Mouse (Mus musculus): Measurements from ENCODE around the gene Col1a1. TPM values are rescaled to one million over a fixed set of nuclear protein-coding genes. Genes with fewer than 3 reads are reported as not detected.
A peak's percentile ranks its signal among the peaks of the same experiment; 100 is the strongest.

Gene Col1a1
- polyA plus RNA-seq, 1 experiment from 2014 or later = 1,157 TPM

- H3K4me1 ChIP-seq (ENCODE audit: control insufficient read depth, insufficient read depth, low read length) = peaks cover 19% of the 10 kb centered on the region
- WGBS = 25% methylated on average over 12 of the region's 16 CpGs
- H3K9me3 ChIP-seq (ENCODE audit: control insufficient read depth, low read depth, low read length) = no peaks in the 10 kb centered on the region
- H3K27ac ChIP-seq (ENCODE audit: low read length) = peak overlapping the region; percentile 61
- no peaks in the 10 kb centered on the region for H3K36me3 ChIP-seq (ENCODE audit: control insufficient read depth, insufficient read depth, low read length)
- H3K4me2 ChIP-seq (replicated peaks; ENCODE audit: low read depth, low read length) = no peak overlapping the region
- H3K27me3 ChIP-seq (ENCODE audit: control insufficient read depth, insufficient read depth, low read length) = no peaks in the 10 kb centered on the region
- 0 out of 2 replicates have a peak, but pooled peaks have one; percentile 21 for ATAC-seq (ENCODE audit: insufficient number of reproducible peaks, insufficient read depth, low FRiP score, low read depth)
- H3K4me3 ChIP-seq (ENCODE audit: low read depth, low read length) = no peak overlapping the region
- no peak overlapping the region for H3K9ac ChIP-seq (replicated peaks; ENCODE audit: low read depth, low read length)
These were observed 20.2 kb upstream of the Col1a1 start for GRCm38 (mm10) chr11:94915675-94916403.

GRCm38 (mm10) chr11:94916477-94916876 is 19.5 kb upstream of the Col1a1 start:
- H3K36me3 ChIP-seq (ENCODE audit: control insufficient read depth, insufficient read depth, low read length) = no peaks in the 10 kb centered on the region
- H3K9me3 ChIP-seq (ENCODE audit: control insufficient read depth, low read depth, low read length) = no peaks in the 10 kb centered on the region
- peak overlapping the region; percentile 61 for H3K27ac ChIP-seq (ENCODE audit: low read length)
- H3K27me3 ChIP-seq (ENCODE audit: control insufficient read depth, insufficient read depth, low read length) = no peaks in the 10 kb centered on the region
- 24% methylated on average over 4 of the region's 4 CpGs for WGBS
- H3K4me3 ChIP-seq (ENCODE audit: low read depth, low read length) = no peak overlapping the region
- ATAC-seq (ENCODE audit: insufficient number of reproducible peaks, insufficient read depth, low FRiP score, low read depth) = peak; percentile 62; the same call in 1 of the 2 replicates
- H3K9ac ChIP-seq (replicated peaks; ENCODE audit: low read depth, low read length) = no peak overlapping the region; the same call in 1 of the 2 replicates
- H3K4me1 ChIP-seq (ENCODE audit: control insufficient read depth, insufficient read depth, low read length) = peaks cover 19% of the 10 kb centered on the region
- H3K4me2 ChIP-seq (replicated peaks; ENCODE audit: low read depth, low read length) = no peak overlapping the region

GRCm38 (mm10) chr11:94917717-94918116 is 18.3 kb upstream of the Col1a1 start:
- 65% methylated on average over 6 of the region's 6 CpGs for WGBS
- Histone ChIP-seq H3K9ac (replicated peaks; ENCODE audit: low read depth, low read length) (no peak overlapping the region), H3K9me3 (ENCODE audit: control insufficient read depth, low read depth, low read length) (no peaks in the 10 kb centered on the region), H3K4me1 (ENCODE audit: control insufficient read depth, insufficient read depth, low read length) (peaks cover 17% of the 10 kb centered on the region), H3K27me3 (ENCODE audit: control insufficient read depth, insufficient read depth, low read length) (no peaks in the 10 kb centered on the region), H3K4me3 (ENCODE audit: low read depth, low read length) (no peak overlapping the region), H3K4me2 (replicated peaks; ENCODE audit: low read depth, low read length) (no peak overlapping the region), H3K27ac (ENCODE audit: low read length) (peak overlapping the region; percentile 66; the same call in 1 of the 2 replicates), H3K36me3 (ENCODE audit: control insufficient read depth, insufficient read depth, low read length) (no peaks in the 10 kb centered on the region)
- ATAC-seq (ENCODE audit: insufficient number of reproducible peaks, insufficient read depth, low FRiP score, low read depth) = no peak

GRCm38 (mm10) chr11:94920996-94921401 is 15.0 kb upstream of the Col1a1 start:
- no peaks in the 10 kb centered on the region for H3K27me3 ChIP-seq (ENCODE audit: control insufficient read depth, insufficient read depth, low read length)
- no peak overlapping the region for H3K9ac ChIP-seq (replicated peaks; ENCODE audit: low read depth, low read length)
- ATAC-seq (ENCODE audit: insufficient number of reproducible peaks, insufficient read depth, low FRiP score, low read depth) = no peak
- no peaks in the 10 kb centered on the region for H3K9me3 ChIP-seq (ENCODE audit: control insufficient read depth, low read depth, low read length)
- peaks cover 8% of the 10 kb centered on the region for H3K4me1 ChIP-seq (ENCODE audit: control insufficient read depth, insufficient read depth, low read length)
- H3K4me3 ChIP-seq (ENCODE audit: low read depth, low read length) = no peak overlapping the region
- no peaks in the 10 kb centered on the region for H3K36me3 ChIP-seq (ENCODE audit: control insufficient read depth, insufficient read depth, low read length)
- WGBS = 21% methylated on average over 6 of the region's 6 CpGs
- H3K4me2 ChIP-seq (replicated peaks; ENCODE audit: low read depth, low read length) = no peak overlapping the region
- H3K27ac ChIP-seq (ENCODE audit: low read length) = peak overlapping the region; percentile 66

GRCm38 (mm10) chr11:94924977-94925376 is 11.0 kb upstream of the Col1a1 start:
- Histone ChIP-seq H3K4me3 (ENCODE audit: low read depth, low read length) (no peak overlapping the region), H3K9ac (replicated peaks; ENCODE audit: low read depth, low read length) (no peak overlapping the region), H3K4me1 (ENCODE audit: control insufficient read depth, insufficient read depth, low read length) (peaks cover 32% of the 10 kb centered on the region), H3K4me2 (replicated peaks; ENCODE audit: low read depth, low read length) (no peak overlapping the region), H3K27ac (ENCODE audit: low read length) (no peak overlapping the region), H3K9me3 (ENCODE audit: control insufficient read depth, low read depth, low read length) (no peaks in the 10 kb centered on the region), H3K27me3 (ENCODE audit: control insufficient read depth, insufficient read depth, low read length) (no peaks in the 10 kb centered on the region), H3K36me3 (ENCODE audit: control insufficient read depth, insufficient read depth, low read length) (no peaks in the 10 kb centered on the region)
- ATAC-seq (ENCODE audit: insufficient number of reproducible peaks, insufficient read depth, low FRiP score, low read depth) = no peak
- WGBS = 93% methylated on average over 4 of the region's 4 CpGs

- H3K27ac ChIP-seq (ENCODE audit: low read length) = peak overlapping the region; percentile 96
- no peaks in the 10 kb centered on the region for H3K9me3 ChIP-seq (ENCODE audit: control insufficient read depth, low read depth, low read length)
- WGBS = 42% methylated on average over 11 of the region's 11 CpGs
- no peaks in the 10 kb centered on the region for H3K27me3 ChIP-seq (ENCODE audit: control insufficient read depth, insufficient read depth, low read length)
- ATAC-seq (ENCODE audit: insufficient number of reproducible peaks, insufficient read depth, low FRiP score, low read depth) = no peak
- H3K9ac ChIP-seq (replicated peaks; ENCODE audit: low read depth, low read length) = no peak overlapping the region
- peaks cover 41% of the 10 kb centered on the region for H3K4me1 ChIP-seq (ENCODE audit: control insufficient read depth, insufficient read depth, low read length)
- H3K36me3 ChIP-seq (ENCODE audit: control insufficient read depth, insufficient read depth, low read length) = no peaks in the 10 kb centered on the region
- no peak overlapping the region for H3K4me3 ChIP-seq (ENCODE audit: low read depth, low read length)
- no peak overlapping the region for H3K4me2 ChIP-seq (replicated peaks; ENCODE audit: low read depth, low read length)
These were observed 9.6 kb upstream of the Col1a1 start for GRCm38 (mm10) chr11:94926431-94926830.

GRCm38 (mm10) chr11:94927771-94928291 is 8.2 kb upstream of the Col1a1 start:
- Histone ChIP-seq H3K4me3 (ENCODE audit: low read depth, low read length) (no peak overlapping the region), H3K27me3 (ENCODE audit: control insufficient read depth, insufficient read depth, low read length) (no peaks in the 10 kb centered on the region), H3K4me2 (replicated peaks; ENCODE audit: low read depth, low read length) (no peak overlapping the region), H3K9me3 (ENCODE audit: control insufficient read depth, low read depth, low read length) (no peaks in the 10 kb centered on the region), H3K4me1 (ENCODE audit: control insufficient read depth, insufficient read depth, low read length) (peaks cover 44% of the 10 kb centered on the region), H3K27ac (ENCODE audit: low read length) (peak overlapping the region; percentile 96), H3K9ac (replicated peaks; ENCODE audit: low read depth, low read length) (no peak overlapping the region; the same call in 1 of the 2 replicates), H3K36me3 (ENCODE audit: control insufficient read depth, insufficient read depth, low read length) (no peaks in the 10 kb centered on the region)
- no peak for ATAC-seq (ENCODE audit: insufficient number of reproducible peaks, insufficient read depth, low FRiP score, low read depth)
- 14% methylated on average over 5 of the region's 5 CpGs for WGBS

GRCm38 (mm10) chr11:94928820-94929219 is 7.2 kb upstream of the Col1a1 start:
- H3K9ac ChIP-seq (replicated peaks; ENCODE audit: low read depth, low read length) = no peak overlapping the region

More at GRCm38 (mm10) chr11:94928820-94929219, 7.2 kb upstream of the Col1a1 start:
- 2% methylated on average over 13 of the region's 13 CpGs for WGBS
- ATAC-seq (ENCODE audit: insufficient number of reproducible peaks, insufficient read depth, low FRiP score, low read depth) = peak; percentile 94
- Histone ChIP-seq H3K9me3 (ENCODE audit: control insufficient read depth, low read depth, low read length) (no peaks in the 10 kb centered on the region), H3K4me3 (ENCODE audit: low read depth, low read length) (no peak overlapping the region), H3K27me3 (ENCODE audit: control insufficient read depth, insufficient read depth, low read length) (no peaks in the 10 kb centered on the region), H3K36me3 (ENCODE audit: control insufficient read depth, insufficient read depth, low read length) (no peaks in the 10 kb centered on the region), H3K27ac (ENCODE audit: low read length) (peak overlapping the region; percentile 96), H3K4me2 (replicated peaks; ENCODE audit: low read depth, low read length) (peak overlapping the region; percentile 32), H3K4me1 (ENCODE audit: control insufficient read depth, insufficient read depth, low read length) (peaks cover 48% of the 10 kb centered on the region)
